Mouse (Mus musculus): Measurements from ENCODE around the gene Amh. TPM values are rescaled to one million over a fixed set of nuclear protein-coding genes. Genes with fewer than 3 reads are reported as not detected.

Gene Amh
- polyA plus RNA-seq, 1 experiment from 2014 or later: not detected

DNA sequence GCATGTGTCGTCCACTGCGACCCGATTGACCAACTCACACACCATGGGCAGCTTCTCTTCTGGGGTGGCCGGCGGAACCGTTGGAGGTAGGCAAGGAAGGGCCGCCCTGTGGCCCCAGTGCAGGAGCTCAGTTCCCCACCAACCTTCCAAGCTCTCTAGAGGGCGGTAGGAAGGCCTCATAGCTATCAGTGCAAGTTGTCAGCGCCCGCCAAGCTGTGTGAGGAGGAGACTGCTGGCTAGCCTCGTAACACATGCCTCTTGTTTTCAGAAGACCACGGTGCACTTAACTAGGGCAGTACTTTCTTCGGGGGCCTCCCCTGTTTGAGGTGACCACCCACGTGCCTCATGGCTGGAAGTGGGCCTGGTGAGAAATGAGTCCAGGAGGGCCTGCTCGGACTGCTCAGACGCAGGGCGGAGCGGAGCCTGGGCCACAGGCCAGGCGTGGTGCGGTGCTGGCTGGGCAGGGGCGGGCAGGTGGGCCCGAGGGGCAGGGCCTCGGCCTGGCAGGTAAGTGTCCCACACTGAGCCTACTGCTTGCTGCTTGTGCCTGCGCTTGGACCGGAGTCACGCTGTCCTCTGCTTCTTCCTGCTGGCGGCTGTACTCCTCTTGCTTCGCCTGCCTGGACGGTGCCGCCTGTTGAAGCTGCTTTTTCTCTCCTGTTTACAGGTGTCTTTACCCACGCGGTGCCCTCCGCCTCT, 13.4 kb upstream of the Amh start:
- no peaks in the 10 kb centered on the region for H3K27me3 ChIP-seq (replicated peaks; ENCODE audit: control insufficient read depth, insufficient read depth, low read length)
- 74% methylated on average over 33 of the region's 33 CpGs for WGBS
- H3K27ac ChIP-seq (ENCODE audit: low read depth, low read length): no peak overlapping the region
- no peak for ATAC-seq
- no peak for TF ChIP-seq CTCF (IDR thresholded peaks at IDR 0.05; ENCODE audit: low read depth)
- no peak overlapping the region for H3K4me3 ChIP-seq (ENCODE audit: low read depth, low read length)
- peaks cover 86% of the 10 kb centered on the region for H3K36me3 ChIP-seq (ENCODE audit: control insufficient read depth, insufficient read depth)
- H3K9me3 ChIP-seq (ENCODE audit: control insufficient read depth): no peaks in the 10 kb centered on the region
- H3K9ac ChIP-seq (ENCODE audit: low read depth, low read length): no peak overlapping the region
- no peaks in the 10 kb centered on the region for H3K4me1 ChIP-seq (replicated peaks; ENCODE audit: control insufficient read depth, insufficient read depth, low read length)
- H3K4me2 ChIP-seq (replicated peaks; ENCODE audit: low read depth): no peak overlapping the region

DNA sequence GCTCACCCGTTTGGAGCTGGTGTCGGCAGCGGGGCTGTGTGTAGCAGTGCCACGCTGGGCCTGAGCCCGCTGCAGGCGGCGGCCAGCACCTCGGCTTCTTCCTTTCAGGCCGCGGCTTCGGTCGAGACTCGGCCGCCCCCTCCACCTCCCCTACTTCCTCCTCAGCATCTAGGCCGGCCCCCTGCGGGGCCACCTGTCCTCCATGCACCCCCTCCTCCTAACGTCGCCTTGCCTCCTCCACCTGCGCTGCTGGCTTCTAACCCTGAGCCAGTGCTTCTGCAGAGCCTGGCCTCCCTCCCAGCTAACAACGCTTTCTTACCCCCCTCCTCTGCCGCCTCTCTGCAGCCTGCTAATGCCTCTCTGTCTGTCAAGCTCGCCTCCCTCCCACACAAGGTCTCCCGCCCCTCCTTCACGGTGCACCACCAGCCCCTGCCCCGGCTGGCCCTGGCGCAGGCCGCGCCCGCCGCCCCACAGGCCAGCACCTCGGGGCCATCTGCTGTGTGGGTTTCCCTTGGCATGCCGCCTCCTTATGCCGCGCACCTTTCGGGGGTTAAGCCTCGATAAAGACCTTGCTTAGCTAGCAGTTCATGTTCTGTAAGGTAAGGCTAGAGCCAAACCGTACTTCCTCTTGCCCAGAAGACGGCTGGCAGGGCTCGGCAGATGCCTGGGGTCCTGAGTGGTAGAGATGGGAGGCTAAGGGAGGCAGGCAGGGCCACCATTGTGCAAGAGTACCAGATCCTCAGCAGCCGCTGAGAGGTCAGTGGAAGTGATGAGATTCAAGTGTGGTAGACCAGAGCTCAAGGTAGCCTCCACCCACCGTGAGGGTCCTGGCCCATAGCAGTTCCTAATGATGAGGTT, 12.6 kb upstream of the Amh start:
- H3K27me3 ChIP-seq (replicated peaks; ENCODE audit: control insufficient read depth, insufficient read depth, low read length): no peaks in the 10 kb centered on the region
- H3K9me3 ChIP-seq (ENCODE audit: control insufficient read depth): no peaks in the 10 kb centered on the region
- no peaks in the 10 kb centered on the region for H3K4me1 ChIP-seq (replicated peaks; ENCODE audit: control insufficient read depth, insufficient read depth, low read length)
- H3K27ac ChIP-seq (ENCODE audit: low read depth, low read length): no peak overlapping the region
- no peak overlapping the region for H3K4me3 ChIP-seq (ENCODE audit: low read depth, low read length)
- ATAC-seq: no peak
- H3K9ac ChIP-seq (ENCODE audit: low read depth, low read length): no peak overlapping the region
- H3K36me3 ChIP-seq (ENCODE audit: control insufficient read depth, insufficient read depth): peaks cover 78% of the 10 kb centered on the region
- H3K4me2 ChIP-seq (replicated peaks; ENCODE audit: low read depth): no peak overlapping the region
- 66% methylated on average over 41 of the region's 41 CpGs for WGBS
- TF ChIP-seq CTCF (IDR thresholded peaks at IDR 0.05; ENCODE audit: low read depth): no peak

DNA sequence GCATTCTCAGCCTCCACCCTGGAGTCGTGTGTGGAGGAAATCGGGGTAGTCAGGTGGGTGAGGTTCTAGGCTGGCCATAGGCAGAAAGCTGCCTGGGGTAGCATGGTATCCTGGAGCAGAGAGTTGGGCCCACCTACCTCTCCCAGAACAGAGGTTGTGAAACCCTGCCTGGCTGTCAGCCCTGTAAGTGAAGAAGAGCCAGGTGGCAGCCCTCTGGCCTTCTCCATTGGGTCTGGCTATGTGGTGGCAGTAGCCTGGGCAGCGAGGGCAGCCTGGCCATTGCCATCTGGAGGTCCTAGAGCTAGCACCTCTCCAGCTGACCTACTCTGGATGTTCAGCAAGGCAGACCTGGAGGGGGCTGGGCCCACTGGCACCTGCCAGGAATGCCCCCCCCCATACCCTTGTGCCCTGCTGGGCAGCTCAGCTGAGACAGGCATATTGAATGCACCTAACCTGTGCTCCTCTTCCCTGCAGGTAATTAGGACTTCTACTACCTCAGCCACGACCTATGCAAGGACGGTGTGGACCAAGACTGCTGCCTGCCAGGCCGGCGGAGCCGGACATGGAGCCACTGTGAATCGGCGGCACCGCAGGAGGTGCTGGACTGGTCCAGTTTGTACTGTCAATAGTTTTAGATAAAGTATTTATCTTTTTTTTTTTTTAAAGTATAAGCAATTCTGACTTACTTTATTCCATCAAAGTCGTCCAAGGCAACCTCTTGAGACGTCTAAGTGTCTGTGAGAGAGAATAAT, 11.8 kb upstream of the Amh start:
- Histone ChIP-seq H3K27me3 (replicated peaks; ENCODE audit: control insufficient read depth, insufficient read depth, low read length) (no peaks in the 10 kb centered on the region), H3K9me3 (ENCODE audit: control insufficient read depth) (no peaks in the 10 kb centered on the region), H3K9ac (ENCODE audit: low read depth, low read length) (no peak overlapping the region), H3K27ac (ENCODE audit: low read depth, low read length) (no peak overlapping the region), H3K36me3 (ENCODE audit: control insufficient read depth, insufficient read depth) (peaks cover 70% of the 10 kb centered on the region), H3K4me2 (replicated peaks; ENCODE audit: low read depth) (no peak overlapping the region), H3K4me1 (replicated peaks; ENCODE audit: control insufficient read depth, insufficient read depth, low read length) (no peaks in the 10 kb centered on the region), H3K4me3 (ENCODE audit: low read depth, low read length) (no peak overlapping the region)
- 87% methylated on average over 13 of the region's 13 CpGs for WGBS
- no peak for ATAC-seq
- TF ChIP-seq CTCF (IDR thresholded peaks at IDR 0.05; ENCODE audit: low read depth): no peak

GRCm38 (mm10) chr10:80793803-80794202, 11.2 kb upstream of the Amh start:
- Histone ChIP-seq H3K4me3 (ENCODE audit: low read depth, low read length) (no peak overlapping the region), H3K9ac (ENCODE audit: low read depth, low read length) (no peak overlapping the region), H3K36me3 (ENCODE audit: control insufficient read depth, insufficient read depth) (peaks cover 64% of the 10 kb centered on the region), H3K4me2 (replicated peaks; ENCODE audit: low read depth) (no peak overlapping the region), H3K4me1 (replicated peaks; ENCODE audit: control insufficient read depth, insufficient read depth, low read length) (no peaks in the 10 kb centered on the region), H3K27ac (ENCODE audit: low read depth, low read length) (peak overlapping the region; percentile 41; the same call in 1 of the 2 replicates), H3K9me3 (ENCODE audit: control insufficient read depth) (no peaks in the 10 kb centered on the region), H3K27me3 (replicated peaks; ENCODE audit: control insufficient read depth, insufficient read depth, low read length) (no peaks in the 10 kb centered on the region)
- ATAC-seq: no peak
- TF ChIP-seq CTCF (IDR thresholded peaks at IDR 0.05; ENCODE audit: low read depth): no peak
- WGBS: 72% methylated on average over 4 of the region's 4 CpGs

DNA sequence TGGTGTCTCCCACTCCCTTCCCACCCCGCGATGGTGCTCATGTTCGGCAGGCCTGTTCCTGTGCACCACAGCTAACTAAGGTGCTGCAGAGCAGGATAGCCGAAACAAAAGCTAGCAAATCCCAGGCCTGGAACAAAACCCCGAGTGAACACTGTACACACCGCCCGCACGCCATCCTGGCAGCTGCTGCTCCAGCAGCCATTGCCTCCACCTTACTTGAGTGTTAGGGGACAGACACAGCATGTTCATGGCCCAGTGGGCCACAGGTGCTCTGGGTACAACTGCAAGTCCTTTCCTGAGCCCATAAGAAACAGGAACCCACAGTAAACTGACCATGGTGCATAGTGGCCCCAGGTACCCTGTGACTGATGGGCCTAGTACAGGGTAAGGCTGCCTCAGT, 10.3 kb upstream of the Amh start:
- no peaks in the 10 kb centered on the region for H3K9me3 ChIP-seq (ENCODE audit: control insufficient read depth)
- no peak overlapping the region for H3K9ac ChIP-seq (ENCODE audit: low read depth, low read length)
- no peak overlapping the region for H3K27ac ChIP-seq (ENCODE audit: low read depth, low read length)
- H3K4me1 ChIP-seq (replicated peaks; ENCODE audit: control insufficient read depth, insufficient read depth, low read length): no peaks in the 10 kb centered on the region
- no peak for TF ChIP-seq CTCF (IDR thresholded peaks at IDR 0.05; ENCODE audit: low read depth)
- H3K4me3 ChIP-seq (ENCODE audit: low read depth, low read length): no peak overlapping the region
- WGBS: 86% methylated on average over 8 of the region's 8 CpGs
- peaks cover 55% of the 10 kb centered on the region for H3K36me3 ChIP-seq (ENCODE audit: control insufficient read depth, insufficient read depth)
- H3K27me3 ChIP-seq (replicated peaks; ENCODE audit: control insufficient read depth, insufficient read depth, low read length): no peaks in the 10 kb centered on the region
- ATAC-seq: no peak
- no peak overlapping the region for H3K4me2 ChIP-seq (replicated peaks; ENCODE audit: low read depth)

- Histone ChIP-seq H3K4me2 (replicated peaks; ENCODE audit: low read depth) (no peak overlapping the region), H3K36me3 (ENCODE audit: control insufficient read depth, insufficient read depth) (peaks cover 45% of the 10 kb centered on the region), H3K9me3 (ENCODE audit: control insufficient read depth) (no peaks in the 10 kb centered on the region), H3K27me3 (replicated peaks; ENCODE audit: control insufficient read depth, insufficient read depth, low read length) (no peaks in the 10 kb centered on the region), H3K27ac (ENCODE audit: low read depth, low read length) (no peak overlapping the region), H3K4me1 (replicated peaks; ENCODE audit: control insufficient read depth, insufficient read depth, low read length) (no peaks in the 10 kb centered on the region), H3K9ac (ENCODE audit: low read depth, low read length) (0 out of 2 replicates have a peak overlapping the region, but pooled peaks have one; percentile 97), H3K4me3 (ENCODE audit: low read depth, low read length) (no peak overlapping the region)
- no peak for ATAC-seq
- 86% methylated on average over 9 of the region's 9 CpGs for WGBS
- no peak for TF ChIP-seq CTCF (IDR thresholded peaks at IDR 0.05; ENCODE audit: low read depth)
Measured at GRCm38 (mm10) chr10:80796307-80796848, 8.7 kb upstream of the Amh start.
